Mouse (Mus musculus) layer of hippocampus, adult 2 months (tissue): ENCODE measurements around the gene Rab5if. TPM values are rescaled to one million over a fixed set of nuclear protein-coding genes. Genes with fewer than 3 reads are reported as not detected.

Experiments used
- DNase-seq, 2 experiments: peaks; one replicate each; pipeline ENCODE4 v3.0.0; 2022; ENCODE audit warnings: low spot score in 2 of 2
- H3K27ac ChIP-seq: fragments of 200-600 bp; 2 replicates; pipeline ENCODE4 v1.8.1; 2022
- H3K4me3 ChIP-seq: fragments of 200-600 bp; 2 replicates; pipeline ENCODE4 v1.8.1; 2022; ENCODE audit warnings: mild to moderate bottlenecking
- CTCF ChIP-seq: fragments of 200-600 bp; conservative IDR thresholded peaks from 2 replicates; pipeline ENCODE4 v1.8.1; 2022; ENCODE audit warnings: antibody characterized with exemption, mild to moderate bottlenecking, moderate library complexity
- total RNA-seq, 2 experiments: library from RNA; stranded (reverse); gene quantifications; 2 replicates each; pipeline ENCODE4 v1.2.3; 2021

Rab5if gene
- total RNA-seq, 2 experiments from 2014 or later = 89.3 to 92.1 TPM

GRCm38 (mm10) chr2:156862041-156862717, 749 bp upstream of the Rab5if start:
- peak overlapping the region; percentile 86 for H3K27ac ChIP-seq
- DNase-seq = peak in 1 of 2 experiments; percentile 13
- no peak for TF ChIP-seq CTCF
- peak overlapping the region; percentile 99 for H3K4me3 ChIP-seq

GRCm38 (mm10) chr2:156863487-156864160, 696 bp downstream of the Rab5if start:
- DNase-seq = no peak
- no peak for TF ChIP-seq CTCF

GRCm38 (mm10) chr2:156864481-156864880, 1.6 kb downstream of the Rab5if start:
- H3K4me3 ChIP-seq = peak overlapping the region; percentile 99
- TF ChIP-seq CTCF = no peak
- no peak for DNase-seq
- peak overlapping the region; percentile 93 for H3K27ac ChIP-seq

More at GRCm38 (mm10) chr2:156863487-156864160, 696 bp downstream of the Rab5if start:
- Histone ChIP-seq H3K4me3 (peak overlapping the region; percentile 99), H3K27ac (peak overlapping the region; percentile 93)

GRCm38 (mm10) chr2:156868994-156869393, 6.1 kb downstream of the Rab5if start:
- TF ChIP-seq CTCF = peak; percentile 26
- peak; percentile 19 to 22 for DNase-seq
- peak overlapping the region; percentile 32; the same call in 1 of the 2 replicates for H3K27ac ChIP-seq
- H3K4me3 ChIP-seq = no peak overlapping the region

- no peak for DNase-seq
- TF ChIP-seq CTCF = no peak
- peak overlapping the region; percentile 36; the same call in 1 of the 2 replicates for H3K27ac ChIP-seq
Observed at GRCm38 (mm10) chr2:156869554-156869953, 6.6 kb downstream of the Rab5if start.

GRCm38 (mm10) chr2:156870519-156870918, 7.6 kb downstream of the Rab5if start:
- H3K27ac ChIP-seq = peak overlapping the region; percentile 39; the same call in 1 of the 2 replicates
- H3K4me3 ChIP-seq = no peak overlapping the region
- no peak for TF ChIP-seq CTCF
- peak in 1 of 2 experiments; percentile 32 for DNase-seq

More at GRCm38 (mm10) chr2:156869554-156869953, 6.6 kb downstream of the Rab5if start:
- H3K4me3 ChIP-seq = no peak overlapping the region

- no peak overlapping the region for H3K27ac ChIP-seq
- peak; percentile 43 to 59 for DNase-seq
- peak; percentile 83 for TF ChIP-seq CTCF
Observed at GRCm38 (mm10) chr2:156873629-156874028, 10.7 kb downstream of the Rab5if start.

GRCm38 (mm10) chr2:156874047-156874759, 11.3 kb downstream of the Rab5if start:
- no peak for DNase-seq

More at GRCm38 (mm10) chr2:156873629-156874028, 10.7 kb downstream of the Rab5if start:
- no peak overlapping the region for H3K4me3 ChIP-seq

GRCm38 (mm10) chr2:156874760-156875510, 12.0 kb downstream of the Rab5if start:
- no peak for TF ChIP-seq CTCF
- Histone ChIP-seq H3K4me3 (no peak overlapping the region), H3K27ac (no peak overlapping the region)
- DNase-seq = no peak

More at GRCm38 (mm10) chr2:156874047-156874759, 11.3 kb downstream of the Rab5if start:
- no peak for TF ChIP-seq CTCF
- no peak overlapping the region for H3K27ac ChIP-seq
- no peak overlapping the region for H3K4me3 ChIP-seq

GRCm38 (mm10) chr2:156877726-156878125, 14.8 kb downstream of the Rab5if start:
- Histone ChIP-seq H3K4me3 (no peak overlapping the region), H3K27ac (no peak overlapping the region)
- TF ChIP-seq CTCF = no peak
- DNase-seq = no peak

GRCm38 (mm10) chr2:156879541-156879940, 16.6 kb downstream of the Rab5if start:
- H3K27ac ChIP-seq = no peak overlapping the region
- TF ChIP-seq CTCF = no peak
- DNase-seq = no peak
- no peak overlapping the region for H3K4me3 ChIP-seq

GRCm38 (mm10) chr2:156882431-156883001, 19.6 kb downstream of the Rab5if start:
- no peak for TF ChIP-seq CTCF
- H3K4me3 ChIP-seq = no peak overlapping the region
- H3K27ac ChIP-seq = no peak overlapping the region

More at GRCm38 (mm10) chr2:156882431-156883001, 19.6 kb downstream of the Rab5if start:
- DNase-seq = no peak
